Mouse (Mus musculus) right cerebral cortex, postnatal 10 days (tissue): ENCODE results near the gene Cabin1.

Experiments
- DNase-seq, 2 experiments: peaks; one replicate each; pipeline ENCODE4 v3.0.0; 2021; ENCODE audit warnings: low spot score in 2 of 2

Cabin1 gene

GRCm38 (mm10) chr10:75702494-75702893 lies 61.6 kb downstream of the Cabin1 start:
- DNase-seq = no peak

- no peak for DNase-seq
Measured at GRCm38 (mm10) chr10:75701280-75701679, 62.9 kb downstream of the Cabin1 start.

- no peak for DNase-seq
Measured at GRCm38 (mm10) chr10:75697693-75698092, 66.4 kb downstream of the Cabin1 start.

- no peak for DNase-seq
Measured at GRCm38 (mm10) chr10:75696597-75697355, 67.4 kb downstream of the Cabin1 start.

- DNase-seq = no peak
Measured at GRCm38 (mm10) chr10:75695521-75695920, 68.6 kb downstream of the Cabin1 start.

GRCm38 (mm10) chr10:75695078-75695477 lies 69.1 kb downstream of the Cabin1 start:
- DNase-seq = no peak

GRCm38 (mm10) chr10:75694567-75694966 lies 69.6 kb downstream of the Cabin1 start:
- DNase-seq = no peak

- no peak for DNase-seq
Measured at GRCm38 (mm10) chr10:75693451-75694233, 70.5 kb downstream of the Cabin1 start.

- DNase-seq = no peak
Measured at GRCm38 (mm10) chr10:75688598-75688997, 75.5 kb downstream of the Cabin1 start.

GRCm38 (mm10) chr10:75686724-75687123 lies 77.4 kb downstream of the Cabin1 start:
- DNase-seq = peak; percentile 62

GRCm38 (mm10) chr10:75684035-75685004 lies 79.8 kb downstream of the Cabin1 start:
- DNase-seq = peak; percentile 94 to 96

- DNase-seq = peak; percentile 56 to 74
Measured at GRCm38 (mm10) chr10:75680574-75681001, 83.6 kb downstream of the Cabin1 start.

GRCm38 (mm10) chr10:75679204-75679603 lies 84.9 kb downstream of the Cabin1 start:
- DNase-seq = no peak

GRCm38 (mm10) chr10:75677989-75678388 lies 86.2 kb downstream of the Cabin1 start:
- peak in 1 of 2 experiments; percentile 56 for DNase-seq

- DNase-seq = no peak
Measured at GRCm38 (mm10) chr10:75677571-75677970, 86.6 kb downstream of the Cabin1 start.

GRCm38 (mm10) chr10:75676819-75677565 lies 87.1 kb downstream of the Cabin1 start:
- no peak for DNase-seq

GRCm38 (mm10) chr10:75676286-75676685 lies 87.9 kb downstream of the Cabin1 start:
- no peak for DNase-seq

GRCm38 (mm10) chr10:75675594-75675993 lies 88.5 kb downstream of the Cabin1 start:
- no peak for DNase-seq

GRCm38 (mm10) chr10:75669936-75670335 lies 94.2 kb downstream of the Cabin1 start:
- DNase-seq = no peak

GRCm38 (mm10) chr10:75667911-75668270 lies 96.2 kb downstream of the Cabin1 start:
- DNase-seq = peak; percentile 68 to 72
